Mouse (Mus musculus) adipose tissue, adult 10 weeks (tissue): ENCODE data around the gene Naaladl2. TPM values are rescaled to one million over a fixed set of nuclear protein-coding genes. Genes with fewer than 3 reads are reported as not detected.

Experiments
- polyA plus RNA-seq: library from polyadenylated mRNA; stranded (reverse); fragments of 350-450 nt; fragmentation: Illumina TruSeq; extraction: RNeasy Lipid Tissue Mini Kit (QIAGEN cat#74804); gene quantifications from one replicate; pipeline ENCODE4 v1.2.3, GENCODE M21; 2014; ENCODE audit warnings: low read depth, low replicate concordance

The Naaladl2 gene
- 1.5 TPM for polyA plus RNA-seq

DNA sequence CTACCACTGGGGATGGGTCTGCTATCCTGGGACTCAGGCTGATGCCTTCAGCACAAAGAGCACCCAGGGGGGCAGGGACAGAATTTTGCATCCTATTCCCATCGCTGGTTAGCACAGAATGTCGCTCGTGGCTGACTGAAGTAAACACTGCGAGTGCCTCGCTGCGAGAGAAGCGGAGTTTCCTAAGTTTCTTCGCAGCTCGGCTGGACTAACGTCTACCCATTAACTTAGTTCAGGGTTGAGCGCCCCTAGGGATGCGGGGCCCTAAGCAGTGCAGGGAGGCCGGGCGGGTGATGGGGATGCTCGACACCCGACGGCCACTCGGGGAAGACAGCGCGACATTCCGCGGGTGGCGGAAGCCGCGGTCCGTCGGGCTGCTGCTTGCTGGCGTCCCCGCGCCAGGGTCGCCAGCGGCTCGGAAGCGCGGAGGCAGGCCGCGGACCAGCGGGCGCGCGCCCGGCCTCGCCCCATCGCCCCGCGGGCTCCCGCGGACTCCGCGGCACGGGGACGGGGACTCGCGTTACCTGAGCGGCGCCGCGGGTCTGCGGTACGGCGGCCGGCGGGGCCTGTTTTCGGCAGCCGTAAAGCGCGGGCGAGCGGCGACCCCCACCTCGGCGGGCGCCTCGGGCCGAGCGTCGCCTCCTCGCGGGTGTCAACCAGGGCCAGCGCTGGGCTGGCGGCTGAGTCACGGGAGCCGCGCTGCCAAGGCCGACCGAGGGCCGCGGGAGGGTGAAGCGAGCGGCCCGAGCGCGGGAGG lies at the start of gene Naaladl2:
Naaladl2 (minus strand) TSS at position 707 of the 757 bp plus-strand sequence.

